ENCODE assay signal across 17 mouse cellular contexts in the genomic region with DNA sequence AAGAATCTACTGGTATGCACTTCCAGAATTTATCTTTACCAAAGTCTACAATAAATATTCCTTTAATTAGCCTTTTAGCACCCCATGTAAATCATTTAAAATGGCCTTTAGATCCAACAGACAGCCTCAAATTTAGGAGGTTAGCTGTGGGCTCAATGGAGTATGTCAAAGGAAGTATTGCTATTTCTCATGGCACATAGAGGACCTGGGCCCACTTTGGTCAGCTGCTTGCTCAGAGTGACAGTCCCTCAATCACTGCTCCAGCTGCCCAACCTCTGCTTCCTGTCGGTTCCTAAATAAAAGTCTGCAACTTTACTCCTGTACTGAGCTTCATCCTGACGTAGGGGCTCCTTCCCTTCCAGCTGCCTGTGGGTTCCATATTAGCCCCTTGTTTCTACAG.
"Had no signal": no experiment of that assay in that cellular context is flagged by ENCODE, and none has a peak within 500 bp of the region (broad histone marks: within the 10 kb centered on the region; RNA-seq: fewer than 3 reads in every experiment).

No protein-coding gene starts in this region.

- ATAC-seq: liver, postnatal 0 days; lung, postnatal 0 days; midbrain, embryonic 15.5 days had no signal

- H3K27ac ChIP-seq: layer of hippocampus, adult 2 months; liver, embryonic 14.5 days; macrophage; midbrain, embryonic 12.5 days; midbrain, embryonic 15.5 days; neural tube, embryonic 12.5 days; neural tube, embryonic 15.5 days had no signal

- H3K4me1 ChIP-seq: midbrain, embryonic 12.5 days; midbrain, embryonic 15.5 days; neural tube, embryonic 12.5 days; neural tube, embryonic 15.5 days had no signal

- H3K4me2 ChIP-seq: liver, embryonic 11.5 days; lung, embryonic 14.5 days; midbrain, embryonic 12.5 days; midbrain, embryonic 15.5 days; neural tube, embryonic 12.5 days; neural tube, embryonic 15.5 days had no signal

- H3K36me3 ChIP-seq: midbrain, embryonic 12.5 days; midbrain, embryonic 15.5 days; neural tube, embryonic 12.5 days; neural tube, embryonic 15.5 days had no signal

- H3K4me3 ChIP-seq: layer of hippocampus, adult 2 months; midbrain, embryonic 12.5 days; midbrain, embryonic 15.5 days; neural tube, embryonic 12.5 days; neural tube, embryonic 15.5 days had no signal

- DNase-seq: kidney, adult 11 months; kidney, postnatal 10 days; layer of hippocampus, adult 9-11 months; liver, postnatal 0 days; lung, embryonic 14.5 days; retina, postnatal 1 day; thymus, adult 18-20 months; thymus, postnatal 36 days had no signal

- H3K27me3 ChIP-seq: midbrain, embryonic 12.5 days; midbrain, embryonic 15.5 days; neural tube, embryonic 12.5 days; neural tube, embryonic 15.5 days had no signal

- H3K9me3 ChIP-seq: midbrain, embryonic 12.5 days; midbrain, embryonic 15.5 days; neural tube, embryonic 12.5 days; neural tube, embryonic 15.5 days had no signal

- H3K9ac ChIP-seq: liver, embryonic 14.5 days; liver, postnatal 0 days; lung, embryonic 14.5 days; midbrain, embryonic 12.5 days; midbrain, embryonic 15.5 days; neural tube, embryonic 12.5 days; neural tube, embryonic 15.5 days had no signal
